Mouse (Mus musculus) layer of hippocampus, adult 9-10 months (tissue): Measurements from ENCODE around the gene Ms4a13.
A peak's percentile ranks its signal among the peaks of the same experiment; 100 is the strongest.
"Not testable (repeated sequence)": the region's sequence is repeated elsewhere in the genome, so short reads cannot be mapped to it uniquely, and the experiment has no call there.

ENCODE experiments used
- DNase-seq: peaks from one replicate; pipeline ENCODE4 v3.0.0; 2022; ENCODE audit warnings: low spot score

Ms4a13 gene

GRCm38 (mm10) chr19:11196546-11196945, at the start of gene Ms4a13:
TSS of gene Ms4a13 (minus strand) at chr19:11196737.
- DNase-seq, result no peak

GRCm38 (mm10) chr19:11244230-11244629, 47.7 kb upstream of the Ms4a13 start:
- DNase-seq, result peak; percentile 2

GRCm38 (mm10) chr19:11242560-11242959, 46.0 kb upstream of the Ms4a13 start:
- no peak for DNase-seq

GRCm38 (mm10) chr19:11235820-11236219, 39.3 kb upstream of the Ms4a13 start:
- no peak for DNase-seq

GRCm38 (mm10) chr19:11234921-11235735, 38.6 kb upstream of the Ms4a13 start:
- DNase-seq, result no peak

GRCm38 (mm10) chr19:11234244-11234643, 37.7 kb upstream of the Ms4a13 start:
- DNase-seq, result no peak

- no peak for DNase-seq
Observed at GRCm38 (mm10) chr19:11232348-11232747, 35.8 kb upstream of the Ms4a13 start, which contains the start of gene Ms4a12. TSS of gene Ms4a12 (minus strand) at chr19:11232448.

- DNase-seq, result no peak
Observed at GRCm38 (mm10) chr19:11192552-11192951, 4.0 kb downstream of the Ms4a13 start.

- DNase-seq, result peak; percentile 27
Observed at GRCm38 (mm10) chr19:11184121-11184520, 12.4 kb downstream of the Ms4a13 start.

GRCm38 (mm10) chr19:11177464-11177863, 19.1 kb downstream of the Ms4a13 start:
- no peak for DNase-seq

- DNase-seq, result no peak
Observed at GRCm38 (mm10) chr19:11165172-11165571, 31.4 kb downstream of the Ms4a13 start, which contains the start of gene 1700025F22Rik. TSS of gene 1700025F22Rik (minus strand) at chr19:11165320.

GRCm38 (mm10) chr19:11157890-11158289, 38.6 kb downstream of the Ms4a13 start:
- DNase-seq, result not testable (repeated sequence)

- DNase-seq, result no peak
Observed at GRCm38 (mm10) chr19:11135336-11135735, 61.2 kb downstream of the Ms4a13 start.

- DNase-seq, result no peak
Observed at GRCm38 (mm10) chr19:11134852-11135251, 61.7 kb downstream of the Ms4a13 start.

GRCm38 (mm10) chr19:11130776-11131175, 65.8 kb downstream of the Ms4a13 start, which contains the start of gene 1700017D01Rik:
TSS of gene 1700017D01Rik (minus strand) at chr19:11130876.
- DNase-seq, result not testable (repeated sequence)

GRCm38 (mm10) chr19:11129702-11130101, 66.8 kb downstream of the Ms4a13 start:
- no peak for DNase-seq

GRCm38 (mm10) chr19:11121016-11121420, 75.5 kb downstream of the Ms4a13 start:
- not testable (repeated sequence) for DNase-seq
